Mouse (Mus musculus): ENCODE results near the gene Iqgap2.

Iqgap2 gene

GRCm38 (mm10) chr13:95618309-95618712, 273.4 kb downstream of the Iqgap2 start, which contains the start of gene F2r:
Gene F2r (minus strand): TSS chr13:95618487.
- DNase-seq (ENCODE audit: low spot score in 2 of 2), result peak; percentile 89

- DNase-seq (ENCODE audit: low spot score in 2 of 2), result no peak
Observed at GRCm38 (mm10) chr13:95617671-95618171, 274.0 kb downstream of the Iqgap2 start.

DNA sequence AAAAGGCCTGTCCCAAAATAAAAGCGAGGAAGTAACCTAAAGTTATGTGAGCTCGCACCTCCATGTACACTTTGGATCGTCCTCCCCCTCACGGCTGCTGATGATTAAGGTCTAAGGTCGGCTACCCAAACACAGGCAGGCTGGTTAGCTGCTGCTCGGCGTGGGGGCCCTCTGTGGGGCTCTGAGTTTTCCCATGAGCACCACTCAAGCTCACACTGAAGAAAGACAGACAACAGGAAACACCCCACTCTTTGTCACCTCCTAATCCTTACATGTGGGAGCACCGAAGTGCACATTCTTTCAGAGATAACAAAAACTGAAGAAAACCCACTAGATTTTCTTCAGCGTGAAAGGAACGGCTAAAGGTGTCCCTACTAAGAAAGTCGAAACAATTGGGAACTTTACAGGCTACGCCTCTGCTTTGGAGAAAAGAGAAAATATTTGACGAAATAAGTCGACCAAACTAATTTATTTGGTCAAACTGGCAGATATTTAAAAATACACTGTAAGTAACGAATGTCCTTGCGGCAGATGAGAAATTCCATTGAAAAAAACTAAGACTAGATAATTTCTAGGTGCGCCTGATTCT, 274.5 kb downstream of the Iqgap2 start:
- DNase-seq (ENCODE audit: low spot score in 2 of 2), result peak in 1 of 2 experiments; percentile 10

DNA sequence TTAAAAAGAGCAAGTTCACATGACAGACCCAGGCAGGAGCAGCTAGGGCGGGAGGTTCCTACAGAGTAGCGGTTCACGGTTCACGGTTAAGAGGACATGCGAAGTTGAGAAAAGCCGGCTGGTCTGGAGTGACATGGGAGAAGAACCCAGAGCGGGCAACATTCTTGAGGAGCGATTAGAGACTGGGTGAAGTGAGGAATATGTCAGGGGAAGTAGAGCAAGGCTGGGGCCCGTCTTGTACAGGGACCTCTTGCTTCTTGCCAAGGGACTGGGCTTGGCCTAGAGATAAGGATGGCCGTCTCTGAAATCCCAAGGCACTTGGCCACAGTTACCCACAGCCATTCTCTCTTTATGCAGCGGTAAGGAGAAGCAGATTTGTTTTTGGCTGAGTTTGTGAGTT, 275.2 kb downstream of the Iqgap2 start:
- DNase-seq (ENCODE audit: low spot score in 2 of 2), result peak in 1 of 2 experiments; percentile 10

GRCm38 (mm10) chr13:95614757-95615156, 277.0 kb downstream of the Iqgap2 start:
- DNase-seq (ENCODE audit: low spot score in 2 of 2), result no peak

DNA sequence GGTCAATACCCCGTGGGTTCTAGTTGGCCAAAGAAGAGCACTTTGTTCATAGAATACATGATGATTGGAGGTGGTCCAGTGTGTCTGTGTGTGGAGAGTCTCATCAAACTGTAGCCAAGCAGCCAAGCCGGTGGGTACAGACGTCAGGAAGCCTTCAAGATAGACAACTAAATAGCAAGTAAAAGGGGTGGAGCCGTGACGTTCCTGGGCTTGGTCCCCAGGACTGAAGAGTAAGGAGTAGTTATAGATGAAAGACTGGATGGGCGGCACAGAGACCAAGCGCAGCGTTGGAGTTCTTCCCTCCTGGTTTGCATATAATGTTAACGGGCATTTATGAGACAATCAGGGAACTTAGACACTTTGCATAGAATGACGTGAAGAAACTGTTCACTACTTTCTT, 279.5 kb downstream of the Iqgap2 start:
- no peak for DNase-seq (ENCODE audit: low spot score in 2 of 2)

GRCm38 (mm10) chr13:95611752-95612151, 280.0 kb downstream of the Iqgap2 start:
- no peak for DNase-seq (ENCODE audit: low spot score in 2 of 2)

DNA sequence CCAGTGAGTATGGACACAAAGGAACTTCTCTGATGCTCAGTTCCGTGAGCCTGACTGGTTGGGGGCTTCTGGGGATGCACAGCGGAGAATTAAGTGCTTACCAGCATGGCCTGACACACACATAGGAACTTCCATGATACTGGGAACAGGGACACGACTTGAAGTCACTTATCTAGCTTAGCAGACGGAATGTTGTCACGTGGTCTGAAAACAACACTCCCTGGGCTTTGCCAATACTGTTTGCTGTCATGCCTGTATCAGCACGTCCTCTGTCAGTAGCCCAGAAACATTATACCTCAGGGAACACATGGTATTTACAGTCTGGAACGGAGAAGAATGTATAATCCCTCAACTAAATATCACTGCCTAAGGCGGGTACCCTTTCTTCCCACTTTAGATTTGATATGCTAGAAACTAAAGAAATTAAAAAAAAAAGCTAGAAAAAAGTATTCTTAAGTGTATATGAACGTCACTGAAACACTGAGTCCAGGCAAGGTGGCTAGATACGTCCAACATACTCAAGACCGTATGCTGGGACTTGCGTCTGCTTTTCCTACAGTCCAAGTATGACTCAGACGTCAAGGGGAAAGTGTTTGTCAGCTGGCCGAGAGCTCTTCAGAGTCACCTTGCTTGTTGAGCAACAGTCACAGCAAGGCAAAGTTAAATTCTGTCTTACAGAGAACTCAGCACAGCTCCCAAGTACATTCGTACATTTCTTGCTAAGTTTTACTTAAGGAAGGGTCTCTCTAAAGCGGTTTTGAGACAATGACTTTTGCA, 280.7 kb downstream of the Iqgap2 start:
- peak; percentile 60 to 68 for DNase-seq (ENCODE audit: low spot score in 2 of 2)

DNA sequence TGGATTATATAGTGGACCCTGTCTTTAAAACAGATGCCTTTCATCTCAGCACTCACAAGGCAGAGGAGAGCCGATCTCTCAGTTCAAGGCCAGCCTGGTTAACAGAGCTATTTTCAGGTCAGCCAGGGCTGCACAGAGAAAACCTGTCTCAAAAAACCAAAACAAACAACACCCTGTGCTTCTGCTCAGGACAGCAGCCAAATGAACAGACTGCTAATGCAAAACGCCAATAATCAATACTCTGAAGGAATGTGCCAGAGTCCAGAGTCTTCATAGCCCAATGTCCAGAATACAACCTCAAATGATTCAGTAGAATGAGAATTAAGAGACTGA, 282.7 kb downstream of the Iqgap2 start:
- no peak for DNase-seq (ENCODE audit: low spot score in 2 of 2)

DNA sequence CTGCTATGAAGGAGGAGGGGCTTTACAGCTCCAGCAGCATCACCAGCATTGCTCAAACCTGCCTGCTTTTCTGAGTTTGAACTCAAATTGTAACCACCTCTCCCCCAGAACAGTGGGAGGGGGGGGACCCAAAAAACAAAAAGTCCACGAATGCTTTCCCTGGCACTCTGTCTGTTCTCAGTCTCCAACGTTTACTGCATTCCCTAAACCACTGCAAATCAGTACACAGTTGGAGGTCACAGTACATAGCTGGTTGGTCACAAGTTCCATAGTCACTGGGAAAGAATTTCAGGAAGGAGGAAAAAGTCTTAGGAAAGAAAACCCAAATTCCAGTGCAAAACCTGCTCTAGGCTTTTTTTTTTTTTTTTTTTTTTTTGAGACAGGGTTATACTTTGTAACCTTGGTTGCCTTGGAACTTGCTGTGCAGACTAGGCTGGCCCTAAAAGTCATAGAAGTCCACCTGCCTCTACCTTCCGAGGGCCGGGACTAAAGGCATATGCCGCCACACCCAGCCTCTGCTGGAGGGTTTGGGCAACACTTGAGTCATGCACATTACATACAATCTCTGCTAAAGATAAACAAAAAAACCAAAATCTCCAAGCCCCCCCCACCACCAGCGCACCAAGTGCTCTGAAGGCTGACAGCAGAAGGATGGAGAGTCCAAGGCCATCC, 283.2 kb downstream of the Iqgap2 start:
- no peak for DNase-seq (ENCODE audit: low spot score in 2 of 2)

GRCm38 (mm10) chr13:95607019-95607418, 284.7 kb downstream of the Iqgap2 start:
- no peak for DNase-seq (ENCODE audit: low spot score in 2 of 2)

GRCm38 (mm10) chr13:95604288-95604687, 287.4 kb downstream of the Iqgap2 start:
- DNase-seq (ENCODE audit: low spot score in 2 of 2), result no peak

DNA sequence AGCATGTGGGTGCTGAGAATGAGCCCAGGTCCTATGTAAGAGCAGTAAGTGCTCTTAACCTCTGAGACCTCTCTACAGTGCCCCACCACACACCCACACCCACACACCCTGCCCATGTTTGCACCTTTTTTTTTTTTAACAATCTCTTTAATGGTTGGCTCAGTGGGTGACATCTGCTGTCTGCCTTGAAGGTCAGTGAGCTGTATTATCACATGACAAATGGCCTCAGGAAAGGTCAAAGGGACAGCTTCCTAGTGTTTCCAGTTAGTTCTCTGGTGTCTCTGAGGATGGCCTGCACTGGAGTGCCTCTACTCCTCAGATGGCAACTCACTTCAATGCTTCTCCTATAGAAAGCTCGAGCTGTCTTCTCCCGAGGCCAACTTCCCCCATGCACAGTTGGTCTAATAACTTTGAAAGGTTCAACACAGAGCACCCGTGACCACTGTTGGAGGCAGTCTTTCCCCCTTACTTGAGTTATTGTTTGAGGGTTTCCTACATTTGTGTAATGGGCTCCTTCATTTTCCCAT, 291.8 kb downstream of the Iqgap2 start:
- DNase-seq (ENCODE audit: low spot score in 2 of 2), result no peak

DNA sequence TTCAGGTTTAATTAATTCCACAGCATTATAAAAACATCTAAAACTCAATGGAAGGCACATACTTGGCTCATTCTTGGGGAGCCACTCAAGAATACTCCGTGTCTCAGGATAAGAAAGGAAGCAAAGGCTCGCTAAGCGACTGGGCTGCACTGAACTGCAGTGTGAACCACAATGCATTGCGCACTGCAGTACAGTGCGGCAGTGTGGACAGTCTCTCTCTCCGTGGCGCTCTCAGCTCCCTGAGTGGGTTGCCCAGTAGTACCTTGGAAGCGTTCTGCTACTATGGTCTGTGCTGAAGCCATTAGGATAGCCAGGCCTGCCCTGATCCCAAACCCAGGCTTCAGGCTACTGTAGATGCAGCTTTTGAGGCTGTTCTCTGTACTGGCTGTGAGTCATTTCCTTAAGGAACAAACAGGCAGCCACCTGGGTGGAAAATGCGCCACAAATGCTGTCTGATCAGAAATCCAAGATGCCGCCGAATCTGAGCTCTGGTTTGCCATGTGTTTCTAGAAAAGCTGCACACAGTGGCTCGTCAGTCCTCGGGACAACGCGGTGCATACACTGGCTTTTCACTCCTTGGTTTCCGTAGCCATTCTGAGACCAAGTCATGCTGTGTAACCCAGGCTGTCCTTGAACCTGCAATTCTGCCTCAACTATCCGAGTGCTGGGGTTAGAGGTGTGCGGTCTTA, 293.3 kb downstream of the Iqgap2 start:
- DNase-seq (ENCODE audit: low spot score in 2 of 2), result no peak

- no peak for DNase-seq (ENCODE audit: low spot score in 2 of 2)
Observed at GRCm38 (mm10) chr13:95597578-95597977, 294.1 kb downstream of the Iqgap2 start.

DNA sequence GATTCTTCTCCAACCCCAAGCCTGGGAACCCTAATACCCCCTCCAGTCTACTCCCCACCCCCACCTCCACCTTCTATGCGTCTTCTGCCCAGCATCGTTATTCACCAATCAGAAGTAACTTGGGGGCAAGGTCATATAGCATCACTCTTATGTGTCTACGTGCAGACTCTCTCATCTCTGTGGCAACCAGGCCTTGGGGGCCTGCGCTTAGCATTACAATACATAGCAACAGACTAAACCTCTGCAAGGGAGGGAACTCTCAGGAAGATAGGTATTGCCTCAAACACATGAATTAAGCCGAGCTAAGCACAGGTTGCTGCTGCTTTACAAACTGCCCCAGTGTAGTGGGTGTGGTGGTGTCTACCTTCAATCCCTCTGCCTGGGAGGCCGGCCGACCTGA, 295.0 kb downstream of the Iqgap2 start:
- no peak for DNase-seq (ENCODE audit: low spot score in 2 of 2)

- no peak for DNase-seq (ENCODE audit: low spot score in 2 of 2)
Observed at GRCm38 (mm10) chr13:95595921-95596320, 295.8 kb downstream of the Iqgap2 start.

GRCm38 (mm10) chr13:95595411-95595810, 296.3 kb downstream of the Iqgap2 start:
- peak; percentile 58 to 67 for DNase-seq (ENCODE audit: low spot score in 2 of 2)

DNA sequence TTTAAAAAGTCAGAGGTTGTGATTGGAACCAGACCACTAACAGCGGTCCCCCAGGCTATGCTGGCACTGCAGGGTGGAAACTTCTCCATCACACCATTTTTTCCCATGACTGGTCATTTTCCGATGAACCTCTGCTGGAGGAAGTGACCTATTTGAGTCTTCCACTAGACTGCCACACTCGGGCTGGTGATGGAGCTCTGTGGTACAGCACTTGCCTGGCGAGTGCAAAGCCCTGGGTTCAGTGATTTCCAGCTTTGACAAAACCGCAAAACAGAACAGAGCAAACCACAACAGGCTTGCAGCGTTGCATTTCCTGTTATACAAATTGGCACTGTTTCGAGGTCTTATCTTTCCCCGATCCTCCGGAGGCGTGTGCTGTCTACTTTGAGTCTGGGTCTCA, 298.9 kb downstream of the Iqgap2 start:
- peak; percentile 27 to 50 for DNase-seq (ENCODE audit: low spot score in 2 of 2)

DNA sequence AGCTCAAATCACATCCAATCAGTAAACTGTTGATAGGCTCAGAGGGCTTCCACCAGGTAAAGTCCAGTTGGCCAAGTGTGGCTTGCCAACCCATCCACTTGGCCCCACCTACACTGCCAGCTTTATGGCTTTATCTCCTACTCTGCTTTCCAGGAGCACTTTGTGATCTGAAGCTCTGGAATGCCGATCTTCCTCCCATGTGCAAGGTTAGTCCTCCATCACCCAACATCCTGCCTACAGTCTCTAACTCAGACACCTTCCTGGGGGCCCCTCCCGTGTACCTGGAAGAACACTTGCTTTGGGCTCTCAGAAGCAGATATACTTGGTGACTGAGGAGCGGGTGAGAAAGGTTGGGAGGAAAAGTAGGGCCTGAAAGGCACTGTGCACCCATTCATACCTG, 300.1 kb downstream of the Iqgap2 start:
- no peak for DNase-seq (ENCODE audit: low spot score in 2 of 2)

- no peak for DNase-seq (ENCODE audit: low spot score in 2 of 2)
Observed at GRCm38 (mm10) chr13:95587628-95588027, 304.1 kb downstream of the Iqgap2 start.

GRCm38 (mm10) chr13:95584898-95585297, 306.8 kb downstream of the Iqgap2 start:
- no peak for DNase-seq (ENCODE audit: low spot score in 2 of 2)
